Mouse (Mus musculus): Measurements from ENCODE around the gene Gm8126.
"Not testable (repeated sequence)": the region's sequence is repeated elsewhere in the genome, so short reads cannot be mapped to it uniquely, and the experiment has no call there.

Gene Gm8126
- long read RNA-seq, experiment 1: 0 reads
- long read RNA-seq, experiment 2: 0 reads

DNA sequence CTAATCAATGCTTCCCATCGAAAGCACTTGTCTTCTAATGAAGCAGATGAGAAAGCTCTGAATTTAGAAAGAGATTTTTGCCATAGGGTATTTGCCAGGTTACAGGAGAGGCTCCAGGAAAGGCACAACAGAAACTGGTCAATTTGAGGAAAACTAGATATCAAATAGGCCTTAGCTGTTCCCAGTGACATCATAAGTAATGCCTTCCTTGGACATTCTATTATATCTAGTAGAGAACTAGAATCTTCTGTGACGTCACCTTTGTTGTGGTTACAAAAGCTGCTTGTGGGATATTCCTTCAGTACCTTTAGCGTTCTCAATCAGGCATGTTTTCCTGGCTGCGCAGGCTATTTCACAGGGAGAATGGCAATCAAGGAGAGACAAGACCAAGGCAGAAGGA lies at the start of gene Gm8126:
Gene Gm8126, plus strand, starts transcription at position 301 of the 400 bp plus-strand sequence.
- intact Hi-C loops (cut with DNase I): not testable (repeated sequence)

- intact Hi-C loops (cut with DNase I): not testable (repeated sequence)
Observed at GRCm38 (mm10) chr14:43235204-43235603, 23.2 kb upstream of the Gm8126 start, which contains the start of gene Gm8122. Gm8122 (minus strand) TSS chr14:43235304.

GRCm38 (mm10) chr14:43237769-43238168 lies 20.7 kb upstream of the Gm8126 start:
- intact Hi-C loops (cut with DNase I): not testable (repeated sequence)

DNA sequence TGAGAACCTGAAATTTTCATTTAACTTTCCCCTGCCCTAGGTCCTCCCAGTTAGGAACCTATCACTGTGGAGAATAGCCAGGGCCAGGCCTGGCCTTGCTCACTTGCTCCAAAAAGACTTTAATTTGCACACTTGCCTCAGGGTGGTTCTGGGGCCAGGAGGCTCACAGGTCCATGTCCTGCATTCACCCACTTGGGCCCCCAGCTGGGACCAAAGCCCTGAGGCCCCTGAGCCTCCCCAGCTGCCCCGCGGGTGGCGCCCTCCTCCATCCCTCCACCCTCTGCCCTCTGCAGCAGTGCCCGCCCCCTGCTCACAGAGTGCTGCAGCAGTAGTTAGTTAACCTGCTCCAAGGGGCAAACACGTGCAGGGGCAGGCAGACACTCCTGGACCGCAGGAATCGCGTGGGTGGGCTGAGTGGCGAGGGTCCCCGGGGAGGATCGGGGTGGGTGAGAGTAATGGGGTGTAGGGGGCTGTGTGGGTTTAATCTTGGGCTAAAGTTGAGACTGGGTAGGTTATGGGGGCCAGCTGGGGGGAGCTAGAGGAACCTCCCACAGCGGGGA lies 8.8 kb upstream of the Gm8126 start:
- intact Hi-C loops (cut with DNase I): not testable (repeated sequence)

DNA sequence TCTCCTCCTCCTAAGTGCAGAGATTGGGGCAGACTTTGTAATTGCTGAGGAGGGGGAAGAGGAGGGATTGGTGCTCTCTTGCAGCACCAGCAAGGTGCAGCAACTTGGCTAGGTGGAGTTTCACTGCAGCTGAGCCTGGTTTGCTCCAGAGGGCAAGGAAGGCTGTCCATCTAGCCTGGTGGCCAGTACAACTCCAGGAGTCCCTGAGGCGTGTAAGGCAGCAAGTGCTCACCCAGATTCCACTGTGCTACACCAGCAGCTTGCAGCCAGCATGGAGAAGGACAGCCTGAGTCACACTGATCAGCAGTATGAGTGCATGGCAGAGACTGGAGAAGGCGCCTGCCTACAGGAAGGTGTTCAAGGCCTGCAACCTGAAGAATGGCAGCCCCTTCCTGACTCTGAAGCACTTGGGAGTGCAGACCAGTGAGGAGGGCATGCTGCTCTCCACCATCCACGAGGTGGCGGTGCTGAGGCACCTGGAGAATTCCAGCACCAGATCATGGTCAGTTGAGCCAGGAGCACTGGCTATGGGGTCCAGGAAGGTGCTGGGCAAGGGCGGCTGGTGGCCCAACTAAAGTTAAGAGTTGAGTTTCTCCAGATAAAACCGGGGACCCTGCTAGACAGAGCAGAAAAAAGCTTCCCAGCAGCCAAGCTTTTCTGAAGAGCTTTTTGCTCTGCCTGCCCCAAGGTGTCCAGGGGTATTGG lies 7.7 kb upstream of the Gm8126 start:
- intact Hi-C loops (cut with DNase I): not testable (repeated sequence)

DNA sequence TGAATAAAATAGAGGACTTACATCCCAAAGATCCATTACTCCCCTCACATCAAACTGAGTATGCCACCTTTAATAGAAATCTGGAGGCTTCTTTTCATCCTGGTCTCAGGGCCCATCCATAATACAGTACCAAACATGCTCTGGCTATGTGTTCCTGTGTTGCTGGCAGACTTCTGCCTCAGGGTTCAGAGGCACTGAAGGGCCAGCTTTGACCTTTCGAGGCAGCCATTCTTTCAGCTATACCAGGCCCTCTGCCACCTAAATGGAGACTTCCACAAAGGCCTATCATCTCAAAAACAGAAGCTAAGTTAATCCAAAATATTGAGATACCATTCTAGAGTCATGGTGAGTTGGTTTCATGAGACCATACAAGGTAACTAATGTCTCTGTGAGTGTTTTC lies 1.9 kb upstream of the Gm8126 start:
- intact Hi-C loops (cut with DNase I): not testable (repeated sequence)

- intact Hi-C loops (cut with DNase I): not testable (repeated sequence)
Observed at GRCm38 (mm10) chr14:43263421-43263820, 5.0 kb downstream of the Gm8126 start.

GRCm38 (mm10) chr14:43268521-43269084 lies 10.2 kb downstream of the Gm8126 start:
- intact Hi-C loops (cut with DNase I): not testable (repeated sequence)

- intact Hi-C loops (cut with DNase I): not testable (repeated sequence)
Observed at GRCm38 (mm10) chr14:43269211-43269610, 10.8 kb downstream of the Gm8126 start.

- intact Hi-C loops (cut with DNase I): not testable (repeated sequence)
Observed at GRCm38 (mm10) chr14:43273161-43273560, 14.7 kb downstream of the Gm8126 start.

DNA sequence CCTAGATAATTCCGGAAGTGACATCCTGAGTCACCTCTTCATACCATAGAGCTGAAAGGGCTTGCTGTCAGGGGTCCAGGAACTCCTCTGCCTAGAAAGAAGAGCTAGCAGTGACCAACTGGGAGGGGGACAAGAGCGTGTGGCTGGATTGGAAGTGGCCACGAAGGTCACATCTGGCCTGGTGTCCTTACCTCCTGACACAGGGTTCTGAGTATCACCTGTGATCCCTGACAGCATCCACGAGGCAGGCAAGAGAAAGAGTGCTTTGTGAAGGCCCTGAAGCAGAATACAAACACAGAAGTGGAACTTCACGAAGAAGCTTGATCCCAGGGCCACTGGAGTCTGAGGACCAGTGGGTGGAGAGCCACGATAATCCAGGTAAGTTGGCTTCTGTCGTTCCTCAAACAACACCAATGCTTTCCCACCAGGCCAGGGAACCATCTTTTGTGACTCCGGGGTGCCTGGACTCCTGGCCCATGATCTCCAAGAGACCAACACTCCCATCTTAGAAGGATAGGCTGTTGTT lies 16.6 kb downstream of the Gm8126 start, which contains the start of gene Gm9732:
Gene Gm9732, plus strand, starts transcription at position 51 of the 526 bp plus-strand sequence.
- intact Hi-C loops (cut with DNase I): not testable (repeated sequence)

- intact Hi-C loops (cut with DNase I): not testable (repeated sequence)
Observed at GRCm38 (mm10) chr14:43275752-43276151, 17.3 kb downstream of the Gm8126 start.

- intact Hi-C loops (cut with DNase I): not testable (repeated sequence)
Observed at GRCm38 (mm10) chr14:43277468-43277867, 19.0 kb downstream of the Gm8126 start.

- intact Hi-C loops (cut with DNase I): not testable (repeated sequence)
Observed at GRCm38 (mm10) chr14:43278146-43278545, 19.7 kb downstream of the Gm8126 start.

GRCm38 (mm10) chr14:43278681-43279080 lies 20.2 kb downstream of the Gm8126 start:
- intact Hi-C loops (cut with DNase I): not testable (repeated sequence)

GRCm38 (mm10) chr14:43293503-43293902 lies 35.1 kb downstream of the Gm8126 start, which contains the start of gene Gm8127:
Gm8127 (minus strand) TSS chr14:43293832.
- intact Hi-C loops (cut with DNase I): not testable (repeated sequence)
